ENCODE assay signal across 22 mouse cellular contexts in genomic region chr2:160083674-160084073, GRCm38 (mm10).
DNase-seq lines count a peak whose midpoint lies in the region; ATAC-seq and TF ChIP-seq lines count a peak whose summit lies in the region.
"Had no signal": no experiment of that assay in that cellular context is flagged by ENCODE, and none has a peak within 500 bp of the region (broad histone marks: within the 10 kb centered on the region; RNA-seq: fewer than 3 reads in every experiment).

No protein-coding gene starts in this region.

- H3K4me3 ChIP-seq in liver, adult 2 months (ENCODE audit: insufficient read depth, low read depth, low read length) = no peak overlapping the region
- no peak overlapping the region for H3K4me3 ChIP-seq in liver, embryonic 11.5 days (ENCODE audit: low read depth, low read length)
- no peak overlapping the region for H3K4me3 ChIP-seq in bone marrow macrophage, adult 2 months (ENCODE audit: insufficient read depth, low read length)

- H3K27ac ChIP-seq in liver, adult 2 months (replicated peaks; ENCODE audit: insufficient read depth, low read depth, low read length) = no peak overlapping the region
- H3K27ac ChIP-seq in liver, embryonic 11.5 days (ENCODE audit: low read depth, low read length) = no peak overlapping the region
- H3K27ac ChIP-seq in bone marrow macrophage, adult 2 months (ENCODE audit: insufficient read depth, low read depth, low read length) = peak overlapping the region; percentile 76

- 77% methylated on average over 4 of the region's 4 CpGs for WGBS in liver, adult 2 months
- 81% methylated on average over 4 of the region's 4 CpGs for WGBS in liver, embryonic 11.5 days

- no peak overlapping the region for H3K4me2 ChIP-seq in liver, embryonic 11.5 days

- TF ChIP-seq CTCF in liver, adult 2 months (IDR thresholded peaks at IDR 0.05; ENCODE audit: low read depth, low read length) = no peak
- no peak for TF ChIP-seq CTCF in bone marrow macrophage, adult 2 months (IDR thresholded peaks at IDR 0.05; ENCODE audit: low read depth, low read length)

- no peaks in the 10 kb centered on the region for H3K79me2 ChIP-seq in liver, adult 2 months (ENCODE audit: control insufficient read depth, insufficient read depth, low read length)

- H3K9me3 ChIP-seq in liver, embryonic 11.5 days (ENCODE audit: control insufficient read depth, low read length) = no peaks in the 10 kb centered on the region

- H3K4me1 ChIP-seq in liver, adult 2 months (ENCODE audit: control insufficient read depth, insufficient read depth, low read length) = no peaks in the 10 kb centered on the region
- no peaks in the 10 kb centered on the region for H3K4me1 ChIP-seq in liver, embryonic 11.5 days (replicated peaks; ENCODE audit: control insufficient read depth, insufficient read depth, low read length)
- peaks cover 15% of the 10 kb centered on the region for H3K4me1 ChIP-seq in bone marrow macrophage, adult 2 months (ENCODE audit: control insufficient read depth, insufficient read depth, low read length)

- H3K36me3 ChIP-seq in liver, adult 2 months (ENCODE audit: control insufficient read depth, insufficient read depth, low read length) = no peaks in the 10 kb centered on the region
- H3K36me3 ChIP-seq in liver, embryonic 11.5 days (ENCODE audit: control insufficient read depth, insufficient read depth, low read length) = no peaks in the 10 kb centered on the region
- H3K36me3 ChIP-seq: G1E had no signal

- no peak for TF ChIP-seq POLR2A in liver, adult 2 months (IDR thresholded peaks at IDR 0.05; ENCODE audit: extremely low read depth, insufficient read depth, low read length)
- no peak for TF ChIP-seq POLR2A in bone marrow macrophage, adult 2 months (IDR thresholded peaks at IDR 0.05; ENCODE audit: borderline replicate concordance, low read depth, low read length)

- H3K27me3 ChIP-seq in liver, adult 2 months (ENCODE audit: control insufficient read depth, insufficient read depth, low read length) = no peaks in the 10 kb centered on the region
- H3K27me3 ChIP-seq in liver, embryonic 11.5 days (replicated peaks; ENCODE audit: control insufficient read depth, insufficient read depth, low read length) = no peaks in the 10 kb centered on the region
- H3K27me3 ChIP-seq: Patski had no signal

- DNase-seq in liver, adult 2 months (ENCODE audit: extremely low read depth, low read depth, low spot score) = peak; percentile 26
- no peak for DNase-seq in liver, embryonic 11.5 days (ENCODE audit: low spot score)
- DNase-seq in kidney, postnatal 10 days = no peak
- DNase-seq in gastrocnemius, postnatal 25 days = no peak
- DNase-seq in lung, postnatal 14 days = no peak
- DNase-seq: adrenal gland, adult 2 months; adrenal gland, adult 8-10 months; adrenal gland, postnatal 10 days; adrenal gland, postnatal 14 days; adrenal gland, postnatal 25 days; adrenal gland, postnatal 36 days; B cell, adult 2 months; cerebellum, adult 11 months; cerebellum, adult 11-12 months; cerebellum, adult 18-20 months had no signal

- ATAC-seq in liver, embryonic 11.5 days (replicated peaks; ENCODE audit: low FRiP score) = no peak
- ATAC-seq in granulocyte monocyte progenitor cell, adult 5-6 weeks (replicated peaks; ENCODE audit: poor library complexity, severe bottlenecking) = peak; percentile 70
- ATAC-seq in megakaryocyte, adult 5-6 weeks (ENCODE audit: poor library complexity, severe bottlenecking) = peak; percentile 91
- ATAC-seq: activated CD4-positive, CD25-positive, alpha-beta regulatory T cell, adult 4 months; CD4-positive, CD25-positive, alpha-beta regulatory T cell, adult 4 months; Patski had no signal

- H3K9ac ChIP-seq in liver, adult 2 months (ENCODE audit: low read depth, low read length) = no peak overlapping the region
- H3K9ac ChIP-seq in liver, embryonic 11.5 days (ENCODE audit: low read depth, low read length) = no peak overlapping the region
